Mouse (Mus musculus): ENCODE measurements around the gene Pomgnt1.
A peak's percentile ranks its signal among the peaks of the same experiment; 100 is the strongest.

Pomgnt1 gene

DNA sequence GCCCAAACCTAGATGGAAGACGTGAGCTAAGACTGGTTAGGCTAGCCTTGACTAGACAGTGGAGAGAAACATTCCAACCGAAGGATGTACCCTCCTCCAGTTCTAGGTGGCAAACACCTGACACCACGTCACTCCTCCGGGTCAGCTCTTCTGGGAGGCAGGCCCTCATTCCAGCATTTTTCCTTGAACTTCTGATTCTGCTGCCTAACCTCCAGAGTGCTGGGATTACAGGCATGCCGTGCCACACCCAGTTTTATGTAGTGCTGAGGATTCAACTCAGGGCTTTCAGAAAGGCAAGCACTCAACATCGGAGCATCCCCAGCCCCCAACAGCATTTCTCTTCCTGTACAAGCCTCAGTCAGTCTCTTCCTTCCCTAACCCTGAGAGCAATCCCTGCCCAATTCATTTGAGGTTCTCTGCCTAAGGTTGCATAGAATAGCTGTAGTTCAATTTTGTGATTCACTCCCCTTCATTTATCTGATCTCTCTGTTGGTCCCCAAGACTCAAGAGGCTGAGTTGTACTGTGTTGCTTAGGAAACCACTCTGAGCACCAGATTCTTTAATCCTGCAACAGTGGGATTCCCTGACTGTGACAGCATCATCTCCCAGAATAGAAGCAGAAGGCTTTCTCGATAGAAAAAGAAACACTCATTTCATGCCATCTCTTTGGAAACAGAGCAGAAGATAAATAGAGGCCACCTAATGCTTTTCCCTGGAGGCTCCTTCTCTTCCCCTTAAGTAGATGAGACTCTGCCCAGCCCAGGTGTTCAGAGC lies 17.3 kb downstream of the Pomgnt1 start:
- no peak for DNase-seq (ENCODE audit: low spot score)

DNA sequence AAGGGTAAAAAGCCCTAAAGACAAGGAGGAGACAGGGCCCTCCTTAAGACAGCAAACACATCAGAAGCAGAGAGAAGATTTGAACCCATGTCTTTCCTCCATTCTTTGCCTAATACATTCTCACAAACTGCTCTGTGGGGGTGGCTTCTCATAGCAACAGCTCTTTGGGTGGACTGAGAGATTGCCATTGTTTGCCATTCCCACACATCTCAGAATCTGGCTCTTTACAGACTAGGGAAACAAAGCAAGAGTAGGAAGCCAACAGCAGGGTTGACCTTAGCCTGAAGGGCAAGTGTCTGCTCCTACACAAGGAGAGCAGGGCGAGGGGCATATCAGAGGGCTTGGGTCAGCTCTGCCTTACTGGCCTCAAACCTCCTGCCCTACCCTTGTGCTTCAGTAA lies 18.1 kb downstream of the Pomgnt1 start:
- DNase-seq (ENCODE audit: low spot score): no peak

DNA sequence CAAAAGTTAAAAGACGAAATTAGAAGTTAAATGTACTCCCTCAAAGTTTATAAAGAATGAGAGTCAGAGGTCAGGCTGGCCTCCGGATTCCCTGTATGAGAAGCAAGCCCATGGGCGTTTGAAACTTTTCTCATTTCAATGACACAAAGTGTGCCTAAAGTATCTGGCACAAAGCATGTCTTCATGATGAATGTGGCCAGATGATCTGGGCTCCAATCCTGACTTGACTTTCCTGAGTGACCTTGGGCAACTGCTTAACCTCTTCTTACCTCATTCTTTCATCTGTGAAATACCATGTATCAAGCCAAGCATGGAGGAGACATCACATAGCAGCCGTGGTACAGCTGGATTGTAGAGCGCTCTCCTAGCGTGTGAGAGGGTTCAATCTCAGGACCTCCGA lies 18.6 kb downstream of the Pomgnt1 start:
- no peak for DNase-seq (ENCODE audit: low spot score)

DNA sequence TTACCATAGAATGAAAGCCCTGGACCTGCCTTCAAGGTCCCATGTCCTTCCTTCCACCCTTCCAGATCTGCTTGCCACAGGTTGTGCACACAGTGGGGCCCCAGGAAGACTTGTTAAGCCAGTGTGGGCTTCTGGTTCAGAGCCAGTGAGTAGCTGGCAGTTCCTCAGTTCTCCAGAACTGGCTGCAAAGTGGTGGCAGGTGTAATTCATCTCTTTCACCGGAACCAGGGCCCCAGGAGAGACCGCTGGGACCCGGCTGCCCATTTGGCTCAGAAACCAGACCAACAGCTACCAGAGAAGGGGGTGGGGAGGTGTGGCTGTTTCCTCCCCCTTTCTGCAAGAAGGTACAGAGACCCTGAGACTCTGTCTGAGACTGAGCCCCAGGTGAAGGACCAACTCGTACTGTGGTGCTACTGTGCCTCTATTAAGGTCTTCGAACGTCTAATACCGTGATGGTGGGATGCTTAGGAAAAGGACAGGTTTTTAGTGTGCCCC lies 19.7 kb downstream of the Pomgnt1 start:
- no peak for DNase-seq (ENCODE audit: low spot score)

DNA sequence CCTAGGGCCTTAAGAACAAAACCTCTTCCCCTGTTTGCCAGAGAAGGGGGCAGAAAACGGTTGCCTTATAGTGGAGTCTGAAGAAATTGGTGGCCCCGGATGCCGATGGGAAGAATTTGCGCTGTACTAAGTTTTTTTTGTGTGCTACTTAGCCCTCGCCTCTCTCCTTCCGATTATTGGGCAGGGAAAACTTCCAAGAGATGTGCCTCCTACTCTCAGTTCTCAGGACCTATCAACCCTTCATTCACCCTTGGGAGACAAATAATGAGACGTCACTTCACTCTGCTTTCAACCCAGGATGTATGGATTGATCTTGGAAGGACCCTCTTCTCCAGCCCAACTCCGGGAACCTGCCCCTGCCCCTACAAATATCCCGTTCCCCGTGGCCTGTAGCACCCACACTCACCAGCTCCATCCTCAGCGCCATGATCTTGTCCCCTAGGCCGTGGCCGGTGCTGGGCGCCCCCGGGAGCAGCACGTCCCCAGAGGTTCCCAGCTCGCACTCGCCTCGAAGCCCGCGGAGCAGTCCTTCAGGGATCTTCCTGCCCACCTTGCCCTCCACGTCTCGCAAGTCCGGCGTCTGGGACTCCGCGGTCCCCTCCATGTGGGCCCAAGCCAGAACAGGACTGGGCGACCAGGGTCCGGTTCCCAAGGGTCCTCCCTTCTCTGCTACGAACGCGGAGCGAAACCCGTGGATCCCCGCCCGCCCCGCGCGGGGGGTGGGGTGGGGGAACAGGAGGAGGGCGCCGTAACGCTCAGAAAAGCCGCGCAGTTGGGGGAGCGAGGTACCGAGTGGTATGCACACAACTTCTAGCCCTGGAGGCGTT lies 20.5 kb downstream of the Pomgnt1 start:
- no peak for DNase-seq (ENCODE audit: low spot score)

DNA sequence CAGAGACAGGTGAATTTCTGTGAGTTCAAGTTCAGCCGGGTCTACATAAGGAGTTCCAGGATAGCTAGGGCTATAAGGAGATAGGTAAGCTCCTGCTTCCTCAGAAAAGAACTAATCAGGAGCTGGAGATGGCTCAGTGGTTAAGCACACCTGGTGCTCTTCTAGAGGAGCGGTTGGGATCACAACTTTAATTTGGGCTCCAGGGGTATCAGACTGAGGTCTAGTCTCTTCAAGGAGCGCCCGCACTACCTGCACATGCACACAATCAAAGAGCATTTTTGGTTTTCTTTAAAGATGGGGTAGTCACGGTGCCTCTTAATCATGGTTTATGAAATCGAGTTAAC lies 26.1 kb downstream of the Pomgnt1 start:
- DNase-seq (ENCODE audit: low spot score): no peak

DNA sequence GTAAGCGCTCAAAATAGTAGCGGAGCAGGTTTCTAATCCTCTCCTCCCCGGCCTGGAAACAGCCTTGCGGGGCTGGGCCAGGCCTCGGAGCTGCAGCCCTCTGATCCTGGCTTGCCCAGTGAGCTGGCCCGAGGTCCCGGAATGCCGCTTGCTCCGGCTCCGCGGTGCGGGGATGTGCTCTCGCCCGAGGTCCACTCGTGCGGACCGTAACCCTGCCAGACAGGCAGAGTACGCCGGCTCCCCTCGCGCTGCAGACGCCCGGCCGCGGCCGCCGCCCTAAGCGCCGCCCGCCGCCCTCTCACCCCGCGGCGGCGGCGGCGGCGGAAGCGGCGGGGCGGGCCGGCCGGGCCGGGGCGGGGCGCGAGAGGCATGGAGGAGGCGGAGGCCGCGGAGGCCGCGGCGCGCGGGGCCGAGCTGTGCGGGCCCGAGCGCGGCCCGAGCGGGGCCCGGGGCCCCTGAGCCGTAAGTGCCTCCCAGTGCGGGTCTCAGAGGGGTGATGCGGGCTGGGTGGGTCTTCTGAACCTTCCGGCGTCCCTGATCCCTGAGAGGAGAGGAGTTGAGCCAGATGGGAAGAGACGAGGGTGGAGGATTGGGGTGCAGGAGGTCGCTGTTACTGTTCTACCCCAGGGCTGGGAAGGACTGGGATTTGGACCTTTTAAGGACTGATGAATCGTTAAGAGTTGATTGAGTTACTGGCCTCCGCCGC lies 26.7 kb downstream of the Pomgnt1 start:
- DNase-seq (ENCODE audit: low spot score): no peak

DNA sequence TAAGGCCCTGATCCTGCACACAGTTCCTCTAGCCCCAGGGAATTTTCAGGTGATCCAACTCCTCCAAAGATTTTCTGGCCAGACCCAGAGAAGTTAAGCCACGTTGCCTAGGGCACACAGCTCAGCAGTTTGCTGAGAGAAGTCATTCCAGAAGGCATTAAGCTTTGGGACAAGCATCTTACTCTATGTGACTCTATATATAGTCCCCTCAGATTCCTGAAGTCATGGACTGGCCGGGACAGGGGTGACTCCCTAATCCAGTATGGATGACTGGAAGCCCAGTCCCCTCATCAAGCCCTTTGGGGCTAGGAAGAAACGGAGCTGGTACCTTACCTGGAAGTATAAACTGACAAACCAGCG lies 27.2 kb downstream of the Pomgnt1 start:
- DNase-seq (ENCODE audit: low spot score): no peak

DNA sequence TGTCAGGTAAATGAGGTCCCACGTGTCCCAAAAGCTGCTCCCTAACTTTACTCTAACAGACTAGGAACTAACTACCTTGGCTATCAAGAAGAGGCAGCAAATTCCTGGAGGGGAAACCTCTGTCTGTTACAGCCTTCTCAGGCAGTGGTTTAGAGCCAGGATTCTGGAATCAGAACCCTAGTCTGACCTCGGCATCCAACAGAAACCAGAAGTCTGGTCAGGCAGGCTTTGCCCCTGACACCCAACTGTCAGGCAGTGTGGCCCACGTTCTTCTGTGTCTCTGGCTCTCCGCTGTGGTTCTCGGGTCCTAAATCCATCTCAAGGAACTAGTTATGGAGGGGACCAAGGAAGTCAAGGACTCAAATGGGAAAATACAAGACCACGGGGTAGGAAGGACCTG lies 27.6 kb downstream of the Pomgnt1 start, which contains the start of gene Lurap1:
Gene Lurap1 (minus strand): TSS at position 101 of the 400 bp plus-strand sequence.
- DNase-seq (ENCODE audit: low spot score): no peak

DNA sequence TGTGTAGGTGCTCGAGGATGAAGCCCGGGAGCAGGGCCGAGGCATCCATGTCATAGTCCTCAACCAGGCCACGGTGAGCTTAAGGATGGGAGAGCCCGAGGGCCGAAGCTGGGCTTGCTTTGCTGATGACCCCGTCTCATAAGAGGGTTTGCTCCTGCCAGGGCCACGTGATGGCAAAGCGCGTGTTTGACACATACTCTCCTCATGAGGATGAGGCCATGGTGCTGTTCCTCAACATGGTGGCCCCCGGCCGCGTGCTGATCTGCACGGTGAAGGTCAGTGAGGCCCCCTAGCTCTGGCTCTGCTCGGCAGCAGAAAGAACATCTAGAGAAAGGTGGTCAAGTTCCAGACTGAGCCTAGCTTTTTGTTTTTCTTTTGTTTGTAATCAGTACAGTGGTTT lies 29.1 kb downstream of the Pomgnt1 start:
- DNase-seq (ENCODE audit: low spot score): no peak

DNA sequence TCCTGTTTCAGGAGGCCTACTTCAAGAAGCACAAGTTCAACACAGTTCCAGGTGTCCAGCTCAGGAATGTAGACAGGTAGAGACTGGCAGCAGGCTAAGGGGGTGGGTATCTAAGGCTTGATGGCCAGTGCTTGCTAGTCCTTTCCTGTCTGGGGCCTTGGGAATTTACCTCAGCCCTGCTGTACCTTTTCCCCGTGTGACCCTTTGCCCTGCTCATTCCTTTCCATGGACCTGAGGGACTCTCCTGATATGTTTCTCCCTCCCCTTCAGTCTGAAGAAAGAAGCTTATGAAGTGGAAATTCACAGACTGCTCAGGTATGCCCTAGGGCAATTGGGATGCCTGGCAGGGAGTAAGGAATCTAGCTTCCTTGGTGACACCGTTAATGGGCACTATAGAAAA lies 34.2 kb downstream of the Pomgnt1 start:
- no peak for DNase-seq (ENCODE audit: low spot score)

DNA sequence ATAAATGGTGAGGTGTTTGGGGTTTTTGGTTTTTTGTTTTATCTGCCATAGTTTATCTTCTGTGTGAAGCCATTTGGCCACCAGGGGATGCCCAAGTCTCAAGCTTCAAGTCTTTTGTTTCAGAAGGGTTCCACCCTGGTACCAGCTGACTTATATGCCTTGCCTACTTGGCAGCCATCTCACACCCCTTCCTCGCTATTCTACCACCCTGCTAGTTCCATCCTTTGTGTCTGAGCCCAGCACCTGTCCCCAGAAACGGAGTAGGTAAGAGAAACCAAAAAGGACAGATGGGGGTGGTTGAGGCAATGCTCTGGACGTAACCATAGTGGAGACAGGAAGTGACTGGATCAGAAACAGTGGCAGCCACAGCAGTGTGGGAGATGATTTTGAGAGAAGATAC lies 36.3 kb downstream of the Pomgnt1 start:
- no peak for DNase-seq (ENCODE audit: low spot score)

DNA sequence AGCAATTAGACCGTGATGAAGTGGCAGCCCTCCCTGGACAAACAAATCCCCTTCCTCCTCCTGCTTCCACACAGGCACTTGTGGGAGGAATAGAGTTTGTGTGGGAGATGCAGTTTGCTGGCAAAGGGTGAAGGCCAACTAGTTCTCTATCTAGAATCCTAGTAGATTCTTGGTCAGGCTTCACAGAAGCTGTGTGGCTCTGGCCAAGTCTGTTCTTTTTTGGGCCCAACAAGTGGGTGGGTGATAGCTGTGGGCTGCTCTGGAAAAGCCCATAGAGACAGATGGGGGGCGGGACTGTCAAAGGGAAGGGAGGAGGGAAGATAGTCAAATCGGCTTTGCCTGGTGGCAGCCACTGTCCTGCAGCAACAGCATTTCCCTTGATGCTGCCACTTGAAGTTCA lies 37.1 kb downstream of the Pomgnt1 start:
- no peak for DNase-seq (ENCODE audit: low spot score)

DNA sequence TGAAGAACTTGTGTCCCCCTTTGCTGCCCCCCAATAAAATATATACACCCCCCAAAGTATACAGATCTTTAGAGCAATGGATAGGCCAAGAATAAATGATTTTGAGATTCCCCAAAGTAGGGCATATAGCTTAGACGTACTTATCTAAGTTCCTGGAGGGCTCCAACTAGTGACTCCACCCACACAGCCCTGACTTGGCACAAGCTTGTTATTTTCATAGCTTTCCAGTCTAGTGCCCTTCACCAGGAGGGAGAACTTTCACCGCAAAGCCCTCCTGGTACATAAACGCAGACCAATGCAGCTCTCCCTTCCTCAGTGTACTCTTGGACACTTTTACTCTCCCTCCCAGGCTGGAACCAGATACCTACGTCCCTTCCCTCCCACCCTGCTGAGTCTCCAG lies 38.5 kb downstream of the Pomgnt1 start:
- DNase-seq (ENCODE audit: low spot score): no peak

DNA sequence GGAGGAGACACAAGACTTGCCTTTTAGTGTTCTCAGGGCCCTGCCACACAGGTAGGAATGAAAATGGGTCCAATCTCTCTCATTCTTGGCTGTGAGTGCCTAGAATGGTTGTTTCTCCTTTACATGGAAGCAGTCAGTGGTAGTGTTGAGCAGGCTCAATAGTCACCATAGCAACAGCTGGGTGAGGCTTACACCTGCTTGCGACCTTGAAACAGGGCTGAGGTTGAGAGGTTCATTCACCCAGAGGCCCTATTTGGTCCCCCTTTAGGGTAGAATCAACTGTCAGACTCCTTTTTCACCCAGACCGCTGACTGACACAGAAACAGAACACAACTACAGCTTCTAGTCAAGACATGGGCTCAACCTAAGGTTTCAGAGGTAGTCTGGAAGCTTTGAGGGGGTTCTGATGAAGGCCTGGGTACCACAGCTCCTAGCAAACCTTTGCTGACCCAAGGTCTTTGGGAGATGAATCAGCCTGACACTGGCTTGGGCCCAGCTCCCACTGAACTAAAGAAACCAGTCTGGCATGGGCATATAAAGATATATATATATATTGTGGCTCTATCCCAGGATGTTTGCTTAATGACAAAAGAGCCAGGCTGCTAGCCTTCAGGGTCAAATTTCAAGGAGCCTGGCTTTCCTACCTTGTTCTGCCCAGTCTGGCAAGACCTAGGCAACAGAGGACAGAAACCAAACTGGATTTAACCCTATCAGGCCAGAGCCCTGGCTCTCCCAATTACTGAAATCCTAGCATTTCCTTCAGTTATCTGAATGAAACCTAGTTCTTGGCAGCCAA lies 41.3 kb downstream of the Pomgnt1 start:
- DNase-seq (ENCODE audit: low spot score): no peak

DNA sequence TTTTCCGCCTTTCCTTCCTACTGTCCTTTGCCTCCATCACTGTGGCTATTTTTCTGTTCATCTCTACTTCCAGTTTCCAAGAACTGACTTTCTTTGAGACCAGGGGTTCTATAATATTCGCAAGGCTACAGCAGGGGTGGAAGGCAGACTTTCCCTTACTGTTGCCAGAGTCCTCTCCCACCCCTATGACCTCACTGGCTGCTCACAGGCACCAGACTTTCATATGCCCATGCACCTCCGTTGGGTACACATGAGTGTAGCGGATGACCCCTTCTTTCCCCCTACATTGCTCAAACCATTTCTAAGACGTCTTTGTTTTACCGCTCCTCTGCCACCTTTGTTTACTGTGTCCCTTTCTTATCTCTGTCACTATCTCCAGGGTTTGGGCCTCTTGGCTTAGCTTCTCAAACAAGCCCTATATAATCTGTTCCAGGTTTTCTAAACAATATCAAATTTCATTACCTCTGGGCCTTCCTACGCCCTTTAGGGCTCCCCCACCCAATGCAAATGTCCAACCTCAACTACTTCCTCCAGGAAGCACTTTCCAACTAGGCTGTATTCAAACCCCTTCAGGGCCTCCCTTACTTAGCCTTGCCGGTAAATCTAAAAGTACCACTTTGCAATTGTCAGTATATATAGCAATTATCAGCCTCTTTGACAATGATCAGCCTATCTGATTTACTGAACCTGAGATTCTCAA lies 42.2 kb downstream of the Pomgnt1 start:
- DNase-seq (ENCODE audit: low spot score): no peak

DNA sequence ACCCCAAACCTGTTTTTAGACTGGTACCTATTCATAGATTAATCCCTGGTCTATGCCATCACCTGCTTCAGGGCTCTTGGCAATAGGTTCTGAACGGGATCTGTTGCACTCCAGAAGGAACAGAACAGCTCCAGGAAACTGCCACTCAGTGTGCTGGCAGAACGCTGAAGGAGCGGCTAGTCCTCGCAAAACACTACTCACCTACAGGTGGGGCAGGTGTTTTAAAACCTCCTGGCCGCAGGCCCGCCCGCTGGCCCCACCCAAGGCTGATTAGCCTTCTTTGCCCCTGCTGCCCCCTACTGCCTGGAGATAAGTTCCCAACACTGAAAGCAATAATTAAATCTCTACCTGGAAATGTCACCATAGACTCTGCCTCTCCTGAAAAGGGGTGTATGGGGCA lies 43.8 kb downstream of the Pomgnt1 start, which contains the start of gene Tspan1:
Gene Tspan1 (minus strand): TSS at position 198 of the 400 bp plus-strand sequence.
- no peak for DNase-seq (ENCODE audit: low spot score)

DNA sequence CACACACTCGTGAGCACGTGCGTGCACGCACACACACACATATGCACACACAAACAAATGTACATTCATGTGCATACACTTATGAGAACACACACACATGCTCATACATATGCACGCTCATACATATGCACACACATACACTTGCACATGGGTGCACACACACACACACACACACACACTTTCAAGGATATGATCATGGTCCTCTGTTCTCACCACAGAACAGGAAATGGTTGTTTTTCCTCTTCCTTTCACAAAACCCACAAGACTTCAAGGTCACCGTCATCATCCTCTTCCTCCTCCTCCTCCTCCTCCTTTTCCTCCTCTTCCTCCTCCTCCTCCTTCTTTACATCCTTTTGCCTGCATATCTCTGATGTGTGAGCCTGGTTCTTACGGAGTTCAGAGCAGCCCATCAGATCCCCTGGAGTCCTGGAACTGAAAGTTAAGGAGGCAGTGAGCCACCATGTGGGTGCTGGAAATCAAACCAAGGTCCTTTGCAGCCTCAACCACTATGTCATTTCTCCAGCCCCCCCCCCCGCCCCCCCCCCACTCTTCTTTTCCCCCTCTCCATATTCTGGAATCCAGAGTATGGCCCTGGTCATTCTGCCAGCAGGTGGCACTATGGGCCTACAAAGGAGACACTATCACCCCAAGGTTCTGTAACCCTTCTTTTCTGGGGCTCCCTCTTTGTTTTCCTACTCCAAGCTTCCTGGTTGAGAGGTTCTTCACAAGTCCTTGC lies 45.1 kb downstream of the Pomgnt1 start:
- peak; percentile 60 for DNase-seq (ENCODE audit: low spot score)

DNA sequence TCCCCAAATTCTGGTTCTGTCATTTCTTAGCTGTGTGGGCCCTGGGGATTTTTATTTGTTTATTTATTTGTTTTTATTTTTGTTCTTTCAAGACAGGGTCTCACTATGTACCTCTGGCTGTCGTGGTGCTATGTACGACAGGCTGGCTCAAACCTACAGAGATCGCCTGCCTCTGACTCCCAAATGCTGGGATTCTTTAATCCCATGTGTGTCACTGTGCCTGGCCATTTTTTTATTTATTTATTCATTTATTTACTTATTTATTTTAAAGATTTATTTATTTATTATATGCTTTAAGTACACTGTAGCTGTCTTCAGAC lies 45.7 kb downstream of the Pomgnt1 start:
- no peak for DNase-seq (ENCODE audit: low spot score)

DNA sequence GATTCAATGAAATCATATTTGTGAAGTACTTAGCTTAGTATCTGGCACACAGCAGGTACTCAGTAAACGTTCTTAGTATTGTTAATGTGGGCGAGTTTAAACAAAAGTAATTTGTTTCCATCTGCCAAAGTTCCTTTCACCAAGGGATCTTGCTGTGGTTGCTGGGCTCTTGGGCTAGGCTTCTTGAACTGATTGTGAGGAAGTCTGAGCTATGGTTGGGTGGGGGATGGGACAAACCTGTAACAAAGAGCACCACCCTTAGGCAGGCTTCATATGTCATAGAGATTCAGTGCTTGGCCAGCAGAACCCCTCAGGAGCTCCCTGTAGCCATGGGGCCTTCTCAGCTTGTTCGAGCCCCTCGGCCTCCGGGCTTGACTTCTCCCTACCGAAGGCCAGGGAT lies 49.4 kb downstream of the Pomgnt1 start, which contains the start of the genes 1700042G07Rik and Gm49337:
Gene 1700042G07Rik (plus strand): TSS at position 301 of the 400 bp plus-strand sequence.
Gene Gm49337 (plus strand): TSS at position 313 of the 400 bp plus-strand sequence.
- DNase-seq (ENCODE audit: low spot score): no peak

Measured in layer of hippocampus, adult 9-10 months (tissue).